Mouse (Mus musculus) liver, postnatal 0 days (tissue): Measurements from ENCODE around the gene Mymk. TPM values are rescaled to one million over a fixed set of nuclear protein-coding genes. Genes with fewer than 3 reads are reported as not detected.
A peak's percentile ranks its signal among the peaks of the same experiment; 100 is the strongest.

Experiments
- ATAC-seq: fragments of 200-750 bp; cut with Nextera tagmentation; 2 replicates; pipeline ENCODE4 v1.8.0; 2017; ENCODE audit warnings: mild to moderate bottlenecking, moderate library complexity
- DNase-seq: peaks from one replicate; pipeline ENCODE4 v3.0.0-alpha.2; 2016
- H3K27ac ChIP-seq: fragments of 300-500 bp; sonication (generic); 2 replicates; pipeline ENCODE4 v1.5.1; 2014; ENCODE audit warnings: antibody characterized with exemption, moderate library complexity, mild to moderate bottlenecking, low read depth
- H3K27me3 ChIP-seq: fragments of 300-500 bp; sonication (generic); 2 replicates; pipeline ENCODE4 v1.6.1; 2014; ENCODE audit warnings: low read length, control low read depth, mixed read lengths; ENCODE audit not compliant: insufficient read depth
- H3K36me3 ChIP-seq: fragments of 300-500 bp; sonication (generic); replicated peaks from 2 replicates; pipeline ENCODE4 v1.6.1; 2014; ENCODE audit warnings: mild to moderate bottlenecking, control low read depth, low read length, moderate library complexity, mixed read lengths; ENCODE audit not compliant: insufficient read depth
- H3K4me1 ChIP-seq: fragments of 300-500 bp; sonication (generic); 2 replicates; pipeline ENCODE4 v1.6.1; 2014; ENCODE audit warnings: antibody characterized with exemption, mild to moderate bottlenecking, control low read depth; ENCODE audit not compliant: insufficient read depth
- H3K4me2 ChIP-seq: fragments of 300-500 bp; sonication (generic); 2 replicates; pipeline ENCODE4 v1.6.1; 2014; ENCODE audit warnings: low read depth, mild to moderate bottlenecking, low read length, moderate library complexity, mixed read lengths
- H3K4me3 ChIP-seq: fragments of 300-500 bp; sonication (generic); 2 replicates; pipeline ENCODE4 v1.5.1; 2014; ENCODE audit warnings: low read depth, low read length
- H3K9ac ChIP-seq: fragments of 300-500 bp; sonication (generic); replicated peaks from 2 replicates; pipeline ENCODE4 v1.6.1; 2014; ENCODE audit warnings: mild to moderate bottlenecking, moderate library complexity
- H3K9me3 ChIP-seq: fragments of 300-500 bp; sonication (generic); 2 replicates; pipeline ENCODE4 v1.6.1; 2016; ENCODE audit warnings: mild to moderate bottlenecking, control low read depth, low read length, mixed read lengths
- CTCF ChIP-seq: sonication (generic); IDR thresholded peaks from 2 replicates; pipeline ENCODE4 v1.5.1; 2016; ENCODE audit warnings: antibody characterized with exemption, low read depth
- EP300 ChIP-seq: IDR thresholded peaks from 2 replicates; pipeline ENCODE4 v1.6.1; 2016; ENCODE audit warnings: antibody characterized with exemption, low read depth, mild to moderate bottlenecking
- WGBS: fragments of 180-500 bp; shearing (Covaris S2); extraction: QIAGEN DNeasy Blood & Tissue Kit; methylation state at CpG from one replicate; pipeline ENCODE4 v1.1.7; 2014; ENCODE audit not compliant: insufficient replicate concordance; 5-methylcytosine and 5-hydroxymethylcytosine counted together
- polyA plus RNA-seq: library from polyadenylated mRNA; unstranded; fragments of >200 nt; fragmentation: Nextera tagmentation; extraction: Ambion mirVana; gene quantifications from 2 replicates; pipeline ENCODE4 v1.2.1, GENCODE M21; 2015

The Mymk gene
- polyA plus RNA-seq, 1 experiment from 2014 or later = not detected

DNA sequence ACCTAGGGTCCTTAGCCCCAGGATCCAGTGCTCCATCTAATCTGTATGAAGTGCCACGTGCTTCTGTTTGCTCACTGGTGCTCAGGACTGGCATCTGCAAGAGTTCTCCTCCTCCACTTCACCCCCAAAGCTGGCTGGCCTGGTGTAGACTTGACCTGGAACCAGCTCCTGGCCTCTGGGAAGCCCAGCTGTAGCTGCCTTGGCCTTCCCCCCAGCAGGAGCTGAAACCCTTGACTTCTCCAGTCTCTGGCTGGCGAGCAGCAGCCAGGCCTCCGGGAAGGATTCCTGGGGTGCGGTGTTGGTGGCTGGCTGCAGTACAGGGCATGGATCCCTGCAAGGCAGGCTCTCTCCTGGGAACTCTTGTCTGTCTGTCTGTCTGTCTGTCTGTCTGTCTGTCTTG, 27.8 kb downstream of the Mymk start:
- WGBS = 77% methylated on average over 4 of the region's 4 CpGs
- Histone ChIP-seq H3K4me3 (no peak overlapping the region), H3K27me3 (no peaks in the 10 kb centered on the region), H3K4me2 (no peak overlapping the region), H3K4me1 (peaks cover 11% of the 10 kb centered on the region), H3K36me3 (no peaks in the 10 kb centered on the region), H3K27ac (no peak overlapping the region), H3K9me3 (no peaks in the 10 kb centered on the region), H3K9ac (no peak overlapping the region)
- no peak for DNase-seq
- ATAC-seq = no peak
- TF ChIP-seq EP300 (no peak), CTCF (no peak)

DNA sequence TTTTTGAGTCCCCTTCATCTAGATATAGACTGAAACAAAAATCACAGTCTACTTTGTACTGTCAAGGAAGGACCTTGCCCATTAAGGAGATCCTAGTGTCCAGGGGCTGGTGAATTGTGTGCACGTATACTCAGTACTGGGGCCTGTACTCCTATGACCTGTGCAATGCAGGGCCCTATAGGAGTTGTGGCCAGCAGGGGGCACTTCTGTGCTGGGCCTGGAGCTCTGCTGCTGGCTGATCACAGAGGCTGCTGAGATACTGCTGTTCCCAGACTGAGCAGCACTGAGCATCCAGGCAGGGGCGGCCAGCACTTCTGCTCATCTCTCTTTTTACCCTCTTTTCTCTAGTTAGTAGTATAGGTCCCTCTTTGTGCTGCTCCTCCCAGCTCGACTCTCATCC, 28.5 kb downstream of the Mymk start:
- DNase-seq = peak; percentile 82
- TF ChIP-seq CTCF (peak; percentile 88), EP300 (no peak)
- H3K9ac ChIP-seq = no peak overlapping the region
- 12% methylated on average over 3 of the region's 3 CpGs for WGBS
- no peak overlapping the region for H3K4me3 ChIP-seq
- H3K4me2 ChIP-seq = no peak overlapping the region
- peaks cover 11% of the 10 kb centered on the region for H3K4me1 ChIP-seq
- ATAC-seq = peak; percentile 46
- peak overlapping the region; percentile 96; the same call in 1 of the 2 replicates for H3K27ac ChIP-seq
- H3K9me3 ChIP-seq = no peaks in the 10 kb centered on the region
- H3K27me3 ChIP-seq = no peaks in the 10 kb centered on the region
- H3K36me3 ChIP-seq = no peaks in the 10 kb centered on the region

DNA sequence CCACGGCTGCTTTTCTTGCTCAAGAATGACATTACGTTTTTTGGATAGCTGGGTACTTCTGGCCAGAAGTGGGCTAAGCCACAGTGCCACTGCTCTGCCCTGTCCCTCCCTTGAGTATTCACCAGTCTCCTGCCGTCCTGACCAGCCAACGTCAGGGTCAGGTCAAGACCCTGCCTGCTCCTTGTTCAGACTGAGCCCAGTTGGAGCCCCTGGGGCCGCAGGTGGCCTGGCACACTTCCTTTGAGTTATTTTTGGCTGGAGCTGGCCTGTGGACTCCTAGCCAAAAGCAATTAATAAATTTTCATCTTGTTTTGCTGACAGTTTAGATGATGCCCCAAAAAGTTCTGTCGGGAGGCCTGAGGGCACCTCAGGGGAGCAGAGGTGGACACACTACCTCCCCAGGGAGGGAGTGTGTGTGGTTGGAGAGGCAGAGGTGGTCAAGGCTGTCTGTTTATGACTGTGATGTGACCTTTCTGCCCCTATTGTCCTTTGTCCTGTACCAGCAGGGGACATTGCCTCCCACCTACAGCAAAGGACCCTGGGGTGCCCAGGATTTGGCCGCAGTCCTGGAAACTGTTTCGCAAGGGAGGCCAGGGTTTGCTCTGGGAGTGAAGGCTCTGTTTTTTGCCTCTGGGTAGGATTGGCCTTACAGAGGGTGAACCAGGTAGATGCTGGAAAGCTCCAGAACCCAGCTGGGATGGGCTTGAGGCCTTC, 29.7 kb downstream of the Mymk start:
- WGBS = 55% methylated on average over 8 of the region's 8 CpGs
- DNase-seq (peak; percentile 87), ATAC-seq (peak; percentile 91)

DNA sequence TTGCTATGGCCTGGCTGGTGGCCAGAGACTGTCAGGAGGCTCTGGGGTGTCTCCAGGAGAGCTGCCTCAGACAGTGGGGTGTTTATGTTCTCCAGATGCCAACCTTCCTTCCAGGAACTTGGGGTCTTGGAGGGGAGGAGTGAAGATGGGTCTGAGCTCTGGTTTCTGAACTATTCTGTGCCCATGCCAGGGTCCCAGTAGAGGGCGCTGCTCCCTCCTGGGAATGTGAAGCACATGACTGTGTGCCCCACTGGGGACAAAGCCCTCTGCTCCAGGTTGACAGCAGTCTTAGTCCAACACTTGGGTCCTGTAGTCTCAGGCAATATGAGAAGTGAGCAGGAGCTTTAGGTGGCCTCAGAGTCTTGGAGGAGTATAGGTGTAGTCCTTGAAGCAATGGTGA, 32.7 kb downstream of the Mymk start:
- ATAC-seq (no peak), DNase-seq (peak; percentile 54)
- Histone ChIP-seq H3K36me3 (no peaks in the 10 kb centered on the region), H3K4me1 (peaks cover 11% of the 10 kb centered on the region), H3K9ac (no peak overlapping the region), H3K4me3 (no peak overlapping the region), H3K4me2 (no peak overlapping the region), H3K27ac (no peak overlapping the region), H3K9me3 (no peaks in the 10 kb centered on the region), H3K27me3 (no peaks in the 10 kb centered on the region)
- 12% methylated on average over 1 of the region's 1 CpGs for WGBS
- peak; percentile 63 for TF ChIP-seq CTCF
- no peak for TF ChIP-seq EP300

More for the DNA sequence above, 29.7 kb downstream of the Mymk start:
- no peaks in the 10 kb centered on the region for H3K9me3 ChIP-seq
- H3K27ac ChIP-seq = peak overlapping the region; percentile 96
- H3K9ac ChIP-seq = peak overlapping the region; percentile 34; the same call in 1 of the 2 replicates
- H3K4me3 ChIP-seq = no peak overlapping the region
- TF ChIP-seq EP300 = peak; percentile 79; the same call in 1 of the 2 replicates
- TF ChIP-seq CTCF = no peak
- peaks cover 11% of the 10 kb centered on the region for H3K4me1 ChIP-seq
- H3K36me3 ChIP-seq = no peaks in the 10 kb centered on the region
- H3K4me2 ChIP-seq = no peak overlapping the region
- no peaks in the 10 kb centered on the region for H3K27me3 ChIP-seq

DNA sequence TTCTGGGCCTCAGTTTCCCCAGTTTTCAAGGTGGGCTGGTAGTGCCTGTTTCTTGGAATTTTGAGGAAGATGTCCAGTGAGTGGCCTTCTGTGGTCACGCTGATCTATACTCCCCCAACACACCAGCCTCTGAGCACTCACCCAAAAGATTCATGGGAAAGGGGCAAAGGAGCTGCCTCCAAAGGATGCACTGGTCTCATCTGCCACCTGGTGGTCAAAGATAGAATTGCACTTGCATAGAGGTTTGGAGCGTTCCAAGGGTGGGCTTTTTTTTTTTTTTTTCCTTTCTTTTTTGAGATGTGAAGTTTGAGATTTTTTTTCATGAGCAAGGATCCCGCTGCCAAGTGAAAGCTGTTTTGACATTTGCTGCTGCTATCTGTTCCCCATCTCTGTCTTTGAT, 33.4 kb downstream of the Mymk start:
- DNase-seq (peak; percentile 73), ATAC-seq (no peak)
- no peaks in the 10 kb centered on the region for H3K27me3 ChIP-seq
- TF ChIP-seq EP300 = no peak
- peak; percentile 95 for TF ChIP-seq CTCF
- no peaks in the 10 kb centered on the region for H3K36me3 ChIP-seq
- no peak overlapping the region for H3K9ac ChIP-seq
- WGBS = 0% methylated on average over 3 of the region's 3 CpGs
- H3K4me3 ChIP-seq = no peak overlapping the region
- no peak overlapping the region for H3K27ac ChIP-seq
- no peak overlapping the region for H3K4me2 ChIP-seq
- peaks cover 11% of the 10 kb centered on the region for H3K4me1 ChIP-seq
- no peaks in the 10 kb centered on the region for H3K9me3 ChIP-seq

DNA sequence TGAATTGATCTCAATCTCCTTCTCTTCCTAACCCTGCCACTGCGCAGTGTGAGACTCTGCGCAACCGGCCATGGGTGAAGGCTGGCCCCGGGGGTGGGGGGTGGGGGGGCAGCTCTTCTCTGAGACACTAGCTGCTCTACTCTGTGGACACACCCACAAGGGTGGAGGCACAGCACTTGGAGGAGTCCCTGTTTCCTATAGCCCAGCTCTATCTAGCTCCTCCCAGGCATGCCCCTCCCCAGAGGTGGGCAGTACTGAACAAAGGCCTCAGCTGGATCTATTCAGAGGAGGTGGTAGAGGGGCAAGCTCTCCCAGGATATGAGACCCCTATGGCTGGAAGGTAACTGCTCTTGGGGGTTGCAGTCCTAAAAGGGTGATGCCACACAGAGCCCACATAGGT, 35.0 kb downstream of the Mymk start:
- peaks cover 5% of the 10 kb centered on the region for H3K4me1 ChIP-seq
- H3K27me3 ChIP-seq = no peaks in the 10 kb centered on the region
- H3K36me3 ChIP-seq = no peaks in the 10 kb centered on the region
- H3K9ac ChIP-seq = no peak overlapping the region
- no peaks in the 10 kb centered on the region for H3K9me3 ChIP-seq
- no peak for DNase-seq
- H3K4me2 ChIP-seq = no peak overlapping the region
- TF ChIP-seq EP300 (no peak), CTCF (no peak)
- WGBS = 63% methylated on average over 4 of the region's 4 CpGs
- no peak overlapping the region for H3K27ac ChIP-seq
- no peak for ATAC-seq
- H3K4me3 ChIP-seq = no peak overlapping the region
